Mouse (Mus musculus): ENCODE measurements around the gene Ctnna3. TPM values are rescaled to one million over a fixed set of nuclear protein-coding genes. Genes with fewer than 3 reads are reported as not detected.

Gene Ctnna3
- total RNA-seq, 2 experiments from 2014 or later = 1.8 to 2.7 TPM

DNA sequence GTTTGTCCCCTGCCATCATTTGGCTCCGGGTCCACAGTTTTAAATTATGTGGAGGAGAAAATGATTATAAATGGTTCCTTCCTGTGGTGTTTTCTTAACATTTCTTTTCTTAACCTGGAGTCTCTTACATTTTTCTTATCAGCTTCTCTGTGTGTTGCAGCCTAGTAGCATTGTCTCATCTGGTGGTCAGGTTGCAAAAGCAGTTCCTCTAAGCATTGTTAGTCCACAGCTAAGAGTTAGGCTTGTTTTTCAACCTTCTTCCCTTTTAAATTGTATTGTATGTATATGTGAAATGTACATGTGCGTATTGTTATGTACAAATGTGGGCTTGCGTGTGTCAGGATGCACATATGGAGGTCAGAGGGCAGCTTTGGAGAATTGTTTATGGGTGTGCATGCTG, 220.4 kb downstream of the Ctnna3 start:
- intact Hi-C loops (cut with DNase I) = no loop called here

GRCm38 (mm10) chr10:63652887-63653286, 223.0 kb downstream of the Ctnna3 start:
- intact Hi-C loops (cut with DNase I) = no loop called here
- DNase-seq (ENCODE audit: low spot score in 2 of 2) = no peak

More for the DNA sequence above, 220.4 kb downstream of the Ctnna3 start:
- DNase-seq (ENCODE audit: low spot score in 2 of 2) = no peak

- DNase-seq (ENCODE audit: low spot score in 2 of 2) = no peak
- intact Hi-C loops (cut with DNase I) = no loop called here
These were observed 223.7 kb downstream of the Ctnna3 start for GRCm38 (mm10) chr10:63653571-63653970.

GRCm38 (mm10) chr10:63654560-63654959, 224.7 kb downstream of the Ctnna3 start:
- DNase-seq (ENCODE audit: low spot score in 2 of 2) = no peak
- intact Hi-C loops (cut with DNase I) = no loop called here

DNA sequence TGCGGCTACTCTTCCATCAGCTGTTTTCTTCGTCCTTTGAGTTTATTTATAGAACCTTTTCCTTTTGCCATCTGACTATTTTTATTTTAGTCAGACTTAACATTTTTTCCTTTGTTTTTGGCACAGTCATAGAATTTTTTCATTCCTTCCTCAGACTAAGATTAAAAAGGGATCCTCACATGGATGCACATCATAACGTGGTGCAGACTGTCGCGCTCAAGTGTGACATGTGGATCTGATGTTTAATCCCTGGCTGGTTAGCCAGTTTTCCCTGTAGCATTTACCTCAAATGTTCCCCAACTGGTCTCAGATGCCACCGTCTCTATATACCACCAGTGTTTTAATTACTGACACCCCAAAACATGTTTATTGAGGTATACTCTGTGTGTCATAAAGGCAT, 246.4 kb downstream of the Ctnna3 start:
- intact Hi-C loops (cut with DNase I) = no loop called here
- no peak for DNase-seq (ENCODE audit: low spot score in 2 of 2)

- DNase-seq (ENCODE audit: low spot score in 2 of 2) = no peak
- intact Hi-C loops (cut with DNase I) = no loop called here
These were observed 259.3 kb downstream of the Ctnna3 start for GRCm38 (mm10) chr10:63689233-63689632.

GRCm38 (mm10) chr10:63689651-63690050, 259.8 kb downstream of the Ctnna3 start:
- intact Hi-C loops (cut with DNase I) = no loop called here

GRCm38 (mm10) chr10:63692039-63692438, 262.1 kb downstream of the Ctnna3 start:
- intact Hi-C loops (cut with DNase I) = no loop called here
- no peak for DNase-seq (ENCODE audit: low spot score in 2 of 2)

More at GRCm38 (mm10) chr10:63689651-63690050, 259.8 kb downstream of the Ctnna3 start:
- DNase-seq (ENCODE audit: low spot score in 2 of 2) = no peak

- intact Hi-C loops (cut with DNase I) = no loop called here
- peak; percentile 55 to 57 for DNase-seq (ENCODE audit: low spot score in 2 of 2)
These were observed 280.3 kb downstream of the Ctnna3 start for GRCm38 (mm10) chr10:63710211-63710610.

DNA sequence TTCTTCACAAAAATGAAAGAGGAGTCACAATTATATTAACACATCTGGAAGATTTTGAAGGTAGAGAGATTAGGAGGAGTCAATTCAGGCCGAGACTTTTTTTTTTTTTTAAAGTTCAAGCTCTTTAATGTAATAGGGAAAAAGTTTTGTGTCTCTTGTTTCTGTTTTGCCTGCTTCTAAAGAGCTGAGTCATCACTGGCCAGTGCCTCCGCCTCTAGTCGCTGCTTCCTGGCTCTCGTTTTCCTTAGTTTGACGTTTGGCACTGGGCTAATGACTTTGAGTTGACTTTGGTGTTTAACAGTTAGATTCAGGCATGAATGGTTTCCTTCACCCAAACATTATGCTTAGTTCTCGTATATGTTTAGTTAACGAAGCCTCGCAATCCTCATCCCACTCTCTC, 282.6 kb downstream of the Ctnna3 start:
- DNase-seq (ENCODE audit: low spot score in 2 of 2) = no peak
- intact Hi-C loops (cut with DNase I) = no loop called here

DNA sequence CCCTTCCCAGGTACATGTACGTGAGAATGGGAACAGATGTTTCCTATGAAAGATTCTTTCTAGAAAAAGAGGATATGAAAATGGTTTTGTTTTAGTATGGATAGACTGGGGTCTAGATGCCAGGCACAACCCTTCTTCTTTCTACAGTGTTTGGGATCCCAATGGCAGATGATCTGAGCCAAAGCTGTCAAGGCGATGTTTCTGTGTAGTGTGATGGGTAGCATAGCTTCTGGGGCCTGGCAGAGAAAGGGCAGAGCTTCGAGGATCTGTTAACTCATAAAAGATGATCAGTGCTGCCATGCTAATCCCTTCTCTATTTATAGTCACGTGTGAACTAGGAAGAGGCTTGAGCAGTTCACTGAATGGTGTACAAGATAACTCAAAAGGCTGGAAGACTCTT, 284.3 kb downstream of the Ctnna3 start:
- no peak for DNase-seq (ENCODE audit: low spot score in 2 of 2)
- intact Hi-C loops (cut with DNase I) = no loop called here

DNA sequence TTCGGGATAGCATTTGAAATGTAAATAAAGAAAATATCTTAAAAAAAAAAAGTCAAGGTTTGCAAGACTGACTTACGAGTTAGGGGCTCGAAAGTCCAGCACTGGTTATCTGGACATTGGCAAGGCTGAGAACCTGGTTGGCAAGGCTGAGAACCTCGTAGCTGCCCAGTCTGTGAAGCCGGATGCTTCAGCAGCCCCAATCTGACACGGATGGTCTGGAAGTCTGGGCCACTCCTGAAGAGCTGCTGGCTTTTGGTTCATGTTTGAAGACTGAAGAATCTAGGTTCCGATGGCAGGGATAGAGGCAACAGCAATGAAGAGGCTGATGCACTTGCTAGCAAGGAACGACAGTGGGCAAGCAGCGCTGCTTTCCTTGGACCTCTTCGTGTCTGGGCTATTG, 339.0 kb downstream of the Ctnna3 start:
- DNase-seq (ENCODE audit: low spot score in 2 of 2) = no peak
- intact Hi-C loops (cut with DNase I) = no loop called here

DNA sequence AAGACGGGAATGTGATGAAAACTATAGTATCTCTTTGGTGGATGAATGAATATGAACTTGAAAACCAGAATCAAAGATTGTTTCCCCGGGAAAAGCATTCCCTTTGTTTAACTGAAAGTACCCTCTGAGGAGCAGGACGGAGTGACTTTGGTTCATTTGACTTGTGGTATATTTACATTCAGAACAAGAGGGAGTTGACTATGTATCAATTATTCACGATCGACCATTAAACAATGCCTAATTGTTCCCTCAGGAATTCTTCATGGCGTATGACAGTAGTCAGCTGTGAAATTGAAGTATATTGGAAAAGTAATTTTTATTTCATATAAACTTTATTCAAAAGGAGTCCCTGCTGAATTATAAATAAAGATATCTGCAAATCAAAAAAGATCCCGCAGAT, 341.8 kb downstream of the Ctnna3 start:
- DNase-seq (ENCODE audit: low spot score in 2 of 2) = no peak
- intact Hi-C loops (cut with DNase I) = no loop called here

DNA sequence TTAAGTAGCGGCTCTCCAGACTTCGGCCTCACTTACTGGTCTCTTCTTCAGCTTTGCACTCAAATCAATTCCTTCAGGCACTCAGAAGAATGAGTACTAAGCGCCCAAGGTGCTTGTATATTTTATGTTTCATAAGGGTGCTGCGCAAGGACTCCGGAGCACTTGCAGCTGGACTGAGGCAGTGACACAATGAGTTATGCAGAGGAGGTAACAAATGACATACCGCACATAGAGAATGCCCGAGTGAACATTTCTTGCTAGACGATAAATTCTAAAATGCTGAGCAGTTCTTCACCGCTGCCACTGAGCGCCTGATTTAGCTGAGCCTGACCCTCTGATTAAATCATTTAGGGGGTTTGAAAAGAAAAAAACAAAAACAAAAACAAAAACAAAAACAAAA, 342.2 kb downstream of the Ctnna3 start:
- intact Hi-C loops (cut with DNase I) = no loop called here
- DNase-seq (ENCODE audit: low spot score in 2 of 2) = no peak

- intact Hi-C loops (cut with DNase I) = no loop called here
- no peak for DNase-seq (ENCODE audit: low spot score in 2 of 2)
These were observed 352.1 kb downstream of the Ctnna3 start for GRCm38 (mm10) chr10:63781948-63782347.

DNA sequence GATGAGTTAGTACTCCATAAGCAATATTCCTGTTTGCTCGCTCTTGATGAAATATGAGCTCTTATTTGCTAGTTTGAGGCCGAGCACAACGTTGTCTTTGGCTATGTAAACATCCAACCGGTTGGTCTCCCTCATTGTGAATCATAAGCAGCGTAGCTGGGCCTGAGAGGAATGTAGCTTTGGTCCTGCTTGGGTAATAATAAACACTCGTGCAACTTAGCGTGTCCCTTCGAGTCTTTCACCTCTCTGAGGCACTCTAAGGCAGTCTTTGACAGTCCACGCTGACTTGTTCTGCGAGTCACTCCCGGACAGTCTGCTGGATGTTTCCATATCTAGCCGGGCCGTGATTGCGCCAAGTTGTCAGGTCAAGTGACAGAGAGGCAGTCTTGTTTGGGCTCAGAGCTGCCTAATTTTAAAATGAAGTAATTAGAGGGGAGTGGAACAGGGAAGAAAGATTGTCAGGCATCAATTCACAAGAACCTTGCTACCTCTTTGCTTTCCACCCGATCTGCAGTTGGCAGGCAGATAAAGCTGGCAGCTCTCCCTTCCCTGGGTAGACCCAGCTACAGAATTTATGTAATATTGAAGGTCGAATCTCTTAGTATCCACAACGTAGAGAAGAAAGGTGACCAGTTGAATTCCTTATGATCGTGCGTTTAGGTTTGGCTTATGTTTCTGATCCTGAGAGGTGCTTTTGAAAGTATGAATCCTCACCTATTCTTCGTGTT, 355.1 kb downstream of the Ctnna3 start:
- no peak for DNase-seq (ENCODE audit: low spot score in 2 of 2)
- intact Hi-C loops (cut with DNase I) = no loop called here

- intact Hi-C loops (cut with DNase I) = no loop called here
These were observed 356.5 kb downstream of the Ctnna3 start for GRCm38 (mm10) chr10:63786390-63786789.

DNA sequence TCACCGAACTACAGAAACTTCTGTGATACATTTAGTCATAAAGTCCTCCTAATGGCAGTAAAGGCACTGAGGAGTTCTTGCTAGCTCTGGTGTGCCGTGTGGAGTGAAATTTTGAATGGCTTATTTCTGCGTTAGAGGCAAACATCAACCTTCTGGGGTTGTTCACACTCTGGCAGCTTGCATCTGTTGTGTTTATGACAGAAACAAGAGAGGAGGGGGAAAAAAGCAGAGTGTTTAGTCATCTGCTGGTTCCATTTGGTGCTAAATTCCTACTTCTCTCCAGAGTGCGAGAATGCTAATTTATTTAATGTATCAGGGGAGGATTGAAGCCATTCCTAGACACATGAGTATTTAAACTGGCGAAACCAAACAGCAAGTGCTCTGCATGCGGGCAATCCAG, 374.0 kb downstream of the Ctnna3 start:
- intact Hi-C loops (cut with DNase I) = no loop called here
- DNase-seq (ENCODE audit: low spot score in 2 of 2) = peak in 1 of 2 experiments; percentile 33

More at GRCm38 (mm10) chr10:63786390-63786789, 356.5 kb downstream of the Ctnna3 start:
- DNase-seq (ENCODE audit: low spot score in 2 of 2) = no peak

GRCm38 (mm10) chr10:63805551-63805950, 375.7 kb downstream of the Ctnna3 start:
- no peak for DNase-seq (ENCODE audit: low spot score in 2 of 2)
- intact Hi-C loops (cut with DNase I) = no loop called here

GRCm38 (mm10) chr10:63806254-63806653, 376.4 kb downstream of the Ctnna3 start:
- no peak for DNase-seq (ENCODE audit: low spot score in 2 of 2)
- intact Hi-C loops (cut with DNase I) = no loop called here

DNA sequence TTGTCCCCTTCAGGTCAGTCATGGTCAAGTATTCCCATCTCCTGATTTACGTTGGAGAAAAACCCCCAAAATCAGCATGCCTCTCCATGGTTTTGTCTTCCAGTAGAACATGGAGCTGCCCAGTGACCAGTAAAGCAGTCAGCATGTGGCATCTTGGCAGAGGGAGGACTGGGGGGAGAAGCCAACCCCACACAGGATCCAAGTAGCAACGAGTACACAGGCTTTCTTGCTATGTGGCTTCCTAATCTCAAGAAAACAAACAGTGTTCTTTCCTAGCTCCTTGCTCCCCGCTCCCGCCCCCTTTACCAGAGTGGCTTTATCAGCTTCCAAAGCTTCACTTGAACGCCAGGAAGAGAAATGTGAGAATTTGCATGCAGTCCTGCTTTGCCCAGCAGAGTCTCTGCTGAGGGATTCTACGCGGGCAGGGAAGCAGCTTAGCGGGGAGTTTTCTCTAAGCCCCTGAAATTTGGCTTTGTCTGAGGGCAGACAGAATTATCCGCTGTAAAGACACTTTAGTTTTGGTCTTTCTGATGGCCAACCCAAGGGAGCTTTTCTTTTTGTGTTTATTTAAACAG, 380.2 kb downstream of the Ctnna3 start:
- intact Hi-C loops (cut with DNase I) = no loop called here
- DNase-seq (ENCODE audit: low spot score in 2 of 2) = no peak
